Mouse (Mus musculus) myocyte (in vitro differentiated cells): ENCODE results near the gene Tgm4. TPM values are rescaled to one million over a fixed set of nuclear protein-coding genes. Genes with fewer than 3 reads are reported as not detected.

Source experiments
- H3K27me3 ChIP-seq: one replicate; pipeline ENCODE4 v1.6.1; 2011; ENCODE audit not compliant: control insufficient read depth, insufficient read depth, insufficient read length
- H3K36me3 ChIP-seq: one replicate; pipeline ENCODE4 v1.6.1; 2011; ENCODE audit not compliant: control insufficient read depth, insufficient read depth
- H3K4me2 ChIP-seq: one replicate; pipeline ENCODE4 v1.6.1; 2011; ENCODE audit warnings: low read depth, control low read depth
- H3K4me3 ChIP-seq: one replicate; pipeline ENCODE4 v1.5.1; 2011; ENCODE audit warnings: mild to moderate bottlenecking, control low read depth, moderate library complexity
- H3K79me2 ChIP-seq: one replicate; pipeline ENCODE4 v1.6.1; 2011; ENCODE audit not compliant: control insufficient read depth, insufficient read depth
- H3ac ChIP-seq: one replicate; pipeline ENCODE4 v1.6.1; 2011; ENCODE audit not compliant: control insufficient read depth, insufficient read length
- CEBPB ChIP-seq: IDR thresholded peaks from 2 replicates; pipeline ENCODE4 v1.6.1; 2011; ENCODE audit warnings: mild to moderate bottlenecking, moderate library complexity; ENCODE audit not compliant: poor library complexity, insufficient read depth, severe bottlenecking
- E2F4 ChIP-seq: IDR thresholded peaks from one replicate; pipeline ENCODE4 v1.6.1; 2011; ENCODE audit warnings: mild to moderate bottlenecking, control low read depth, moderate library complexity; ENCODE audit not compliant: insufficient read depth
- MAX ChIP-seq: IDR thresholded peaks from one replicate; pipeline ENCODE4 v1.6.1; 2011; ENCODE audit warnings: low read depth, mild to moderate bottlenecking, control low read depth
- MYOD1 ChIP-seq, 3 experiments: IDR thresholded peaks; one replicate each; pipeline ENCODE4 v1.6.1; 2011; ENCODE audit warnings: control low read depth in 2 of 3, low read depth in 2 of 3, mild to moderate bottlenecking in 2 of 3, moderate library complexity in 1 of 3; ENCODE audit not compliant: insufficient read length in 2 of 3, control insufficient read depth in 1 of 3
- MYOG ChIP-seq, 3 experiments: IDR thresholded peaks; one replicate each; pipeline ENCODE4 v1.6.1; 2011; ENCODE audit warnings: control low read depth in 2 of 3, low read depth in 2 of 3, mild to moderate bottlenecking in 2 of 3; ENCODE audit not compliant: insufficient read length in 2 of 3, control insufficient read depth in 1 of 3, insufficient read depth in 1 of 3
- POLR2A ChIP-seq: IDR thresholded peaks from one replicate; pipeline ENCODE4 v1.6.1; 2011; ENCODE audit warnings: low read depth, mild to moderate bottlenecking, control low read depth, moderate library complexity; ENCODE audit not compliant: insufficient read length
- POLR2AphosphoS2 ChIP-seq: IDR thresholded peaks from one replicate; pipeline ENCODE4 v1.6.1; 2011; ENCODE audit warnings: low read depth, control low read depth; ENCODE audit not compliant: insufficient read length
- REST ChIP-seq: IDR thresholded peaks from one replicate; pipeline ENCODE4 v1.6.1; 2011; ENCODE audit warnings: mild to moderate bottlenecking, control low read depth, moderate library complexity; ENCODE audit not compliant: insufficient read depth, insufficient read length
- SRF ChIP-seq: IDR thresholded peaks from one replicate; pipeline ENCODE4 v1.6.1; 2011; ENCODE audit warnings: low read depth; ENCODE audit not compliant: control insufficient read depth, insufficient read length
- TCF12 ChIP-seq: IDR thresholded peaks from one replicate; pipeline ENCODE4 v1.6.1; 2011; ENCODE audit warnings: mild to moderate bottlenecking, control low read depth; ENCODE audit not compliant: poor library complexity, insufficient read depth, severe bottlenecking
- TCF3 ChIP-seq: IDR thresholded peaks from one replicate; pipeline ENCODE4 v1.6.1; 2011; ENCODE audit warnings: low read depth, control low read depth; ENCODE audit not compliant: insufficient read length
- USF1 ChIP-seq: IDR thresholded peaks from one replicate; pipeline ENCODE4 v1.6.1; 2011; ENCODE audit warnings: low read depth, mild to moderate bottlenecking, control low read depth, moderate library complexity
- polyA plus RNA-seq: library from polyadenylated mRNA; unstranded; fragments of >200 nt; fragmentation: generic; extraction: Trizol; gene quantifications from one replicate; pipeline ENCODE4 v1.2.1, GENCODE M21; 2012; ENCODE audit warnings: missing spikeins

The Tgm4 gene
- polyA plus RNA-seq, 1 experiment = 0.25 TPM

GRCm38 (mm10) chr9:123058724-123059292 lies 24.3 kb downstream of the Tgm4 start:
- no peaks in the 10 kb centered on the region for H3K27me3 ChIP-seq
- no peak overlapping the region for H3K4me3 ChIP-seq
- TF ChIP-seq TCF3 = no peak
- H3K36me3 ChIP-seq = no peaks in the 10 kb centered on the region
- no peak overlapping the region for H3ac ChIP-seq
- H3K4me2 ChIP-seq = no peak overlapping the region
- no peaks in the 10 kb centered on the region for H3K79me2 ChIP-seq

- TF ChIP-seq MYOD1 (IDR thresholded peaks at IDR 0.05; ENCODE audit: control insufficient read depth in 1 of 3, insufficient read length in 2 of 3, low read depth in 2 of 3) = no peak
- TF ChIP-seq MAX = no peak
- no peak for TF ChIP-seq MYOG (IDR thresholded peaks at IDR 0.05; ENCODE audit: control insufficient read depth in 1 of 3, insufficient read depth in 1 of 3, insufficient read length in 2 of 3, low read depth in 2 of 3)
- TF ChIP-seq E2F4 = no peak
- TF ChIP-seq USF1 = no peak
- no peak overlapping the region for H3ac ChIP-seq
- no peak overlapping the region for H3K4me2 ChIP-seq
- no peaks in the 10 kb centered on the region for H3K27me3 ChIP-seq
- no peaks in the 10 kb centered on the region for H3K79me2 ChIP-seq
- H3K36me3 ChIP-seq = no peaks in the 10 kb centered on the region
- H3K4me3 ChIP-seq = no peak overlapping the region
Measured at GRCm38 (mm10) chr9:123060172-123060571, 25.6 kb downstream of the Tgm4 start.

GRCm38 (mm10) chr9:123079149-123079548 lies 44.6 kb downstream of the Tgm4 start:
- no peak overlapping the region for H3K4me2 ChIP-seq
- H3K4me3 ChIP-seq = no peak overlapping the region
- H3K79me2 ChIP-seq = no peaks in the 10 kb centered on the region
- TF ChIP-seq POLR2A = no peak
- TF ChIP-seq MYOG (IDR thresholded peaks at IDR 0.05; ENCODE audit: control insufficient read depth in 1 of 3, insufficient read depth in 1 of 3, insufficient read length in 2 of 3, low read depth in 2 of 3) = no peak
- TF ChIP-seq CEBPB = no peak
- no peak for TF ChIP-seq REST
- no peak for TF ChIP-seq TCF12
- TF ChIP-seq TCF3 = no peak
- TF ChIP-seq USF1 = no peak
- no peak for TF ChIP-seq POLR2AphosphoS2
- no peak for TF ChIP-seq MAX
- no peak for TF ChIP-seq SRF
- no peak for TF ChIP-seq MYOD1 (IDR thresholded peaks at IDR 0.05; ENCODE audit: control insufficient read depth in 1 of 3, insufficient read length in 2 of 3, low read depth in 2 of 3)
- TF ChIP-seq E2F4 = no peak
- no peak overlapping the region for H3ac ChIP-seq
- H3K36me3 ChIP-seq = peaks cover 17% of the 10 kb centered on the region
- no peaks in the 10 kb centered on the region for H3K27me3 ChIP-seq

- no peak overlapping the region for H3K4me2 ChIP-seq
- TF ChIP-seq POLR2A = no peak
- TF ChIP-seq REST = no peak
- TF ChIP-seq E2F4 = no peak
- no peak for TF ChIP-seq MAX
- TF ChIP-seq MYOD1 (IDR thresholded peaks at IDR 0.05; ENCODE audit: control insufficient read depth in 1 of 3, insufficient read length in 2 of 3, low read depth in 2 of 3) = no peak
- TF ChIP-seq TCF3 = no peak
- no peak for TF ChIP-seq SRF
- TF ChIP-seq POLR2AphosphoS2 = no peak
- no peak for TF ChIP-seq MYOG (IDR thresholded peaks at IDR 0.05; ENCODE audit: control insufficient read depth in 1 of 3, insufficient read depth in 1 of 3, insufficient read length in 2 of 3, low read depth in 2 of 3)
- TF ChIP-seq USF1 = no peak
- TF ChIP-seq CEBPB = no peak
- TF ChIP-seq TCF12 = no peak
- peaks cover 23% of the 10 kb centered on the region for H3K36me3 ChIP-seq
- H3K79me2 ChIP-seq = no peaks in the 10 kb centered on the region
- H3K4me3 ChIP-seq = no peak overlapping the region
- H3ac ChIP-seq = no peak overlapping the region
- no peaks in the 10 kb centered on the region for H3K27me3 ChIP-seq
Measured at GRCm38 (mm10) chr9:123080355-123080754, 45.8 kb downstream of the Tgm4 start.

GRCm38 (mm10) chr9:123080796-123081195 lies 46.3 kb downstream of the Tgm4 start:
- H3K27me3 ChIP-seq = no peaks in the 10 kb centered on the region
- no peak overlapping the region for H3ac ChIP-seq
- no peak overlapping the region for H3K4me2 ChIP-seq
- TF ChIP-seq MYOD1 (IDR thresholded peaks at IDR 0.05; ENCODE audit: control insufficient read depth in 1 of 3, insufficient read length in 2 of 3, low read depth in 2 of 3) (no peak), CEBPB (no peak), TCF12 (no peak), POLR2A (no peak), USF1 (no peak), SRF (no peak), MYOG (IDR thresholded peaks at IDR 0.05; ENCODE audit: control insufficient read depth in 1 of 3, insufficient read depth in 1 of 3, insufficient read length in 2 of 3, low read depth in 2 of 3) (no peak), MAX (no peak), E2F4 (no peak), TCF3 (no peak), POLR2AphosphoS2 (no peak), REST (no peak)
- H3K79me2 ChIP-seq = no peaks in the 10 kb centered on the region
- H3K36me3 ChIP-seq = peaks cover 20% of the 10 kb centered on the region
- no peak overlapping the region for H3K4me3 ChIP-seq
